Mouse (Mus musculus) liver, adult 2 months (tissue): Measurements from ENCODE around the gene Ssbp4. TPM values are rescaled to one million over a fixed set of nuclear protein-coding genes. Genes with fewer than 3 reads are reported as not detected.

Experiments
- DNase-seq: peaks from one replicate; pipeline ENCODE4 v3.0.0-alpha.2; 2011; ENCODE audit warnings: low read depth, low spot score; ENCODE audit errors: extremely low read depth
- H3K27ac ChIP-seq: fragments of 200-500 bp; replicated peaks from 2 replicates; pipeline ENCODE4 v1.5.1; 2012; ENCODE audit warnings: low read depth, mild to moderate bottlenecking, control low read depth, inconsistent platforms, low read length; ENCODE audit not compliant: insufficient read depth
- H3K27me3 ChIP-seq: fragments of 200-500 bp; 2 replicates; pipeline ENCODE4 v1.6.1; 2012; ENCODE audit warnings: mild to moderate bottlenecking, moderate library complexity, low read length, inconsistent platforms; ENCODE audit not compliant: control insufficient read depth, insufficient read depth
- H3K36me3 ChIP-seq: fragments of 200-500 bp; 2 replicates; pipeline ENCODE4 v1.6.1; 2012; ENCODE audit warnings: low read length, inconsistent platforms; ENCODE audit not compliant: control insufficient read depth, insufficient read depth
- H3K4me1 ChIP-seq: fragments of 200-500 bp; 2 replicates; pipeline ENCODE4 v1.6.1; 2011; ENCODE audit warnings: low read length; ENCODE audit not compliant: control insufficient read depth, insufficient read depth
- H3K4me3 ChIP-seq: fragments of 200-500 bp; 2 replicates; pipeline ENCODE4 v1.5.1; 2011; ENCODE audit warnings: low read depth, mild to moderate bottlenecking, control low read depth, low read length, moderate library complexity; ENCODE audit not compliant: insufficient read depth
- H3K79me2 ChIP-seq: fragments of 200-500 bp; 2 replicates; pipeline ENCODE4 v1.6.1; 2012; ENCODE audit warnings: inconsistent platforms, mild to moderate bottlenecking, low read length, moderate library complexity; ENCODE audit not compliant: control insufficient read depth, insufficient read depth
- H3K9ac ChIP-seq: fragments of 200-500 bp; 2 replicates; pipeline ENCODE4 v1.6.1; 2012; ENCODE audit warnings: low read depth, mild to moderate bottlenecking, control low read depth, inconsistent platforms, low read length
- CTCF ChIP-seq: fragments of 200-500 bp; IDR thresholded peaks from 2 replicates; pipeline ENCODE4 v1.5.1; 2011; ENCODE audit warnings: low read depth, low read length, control low read depth
- POLR2A ChIP-seq: fragments of 200-500 bp; IDR thresholded peaks from 2 replicates; pipeline ENCODE4 v1.6.1; 2011; ENCODE audit warnings: low read length, control low read depth; ENCODE audit not compliant: insufficient read depth; ENCODE audit errors: extremely low read depth
- WGBS: fragments of 180-500 bp; shearing (Covaris S2); methylation state at CpG from one replicate; pipeline ENCODE4 v1.1.7; 2018; 5-methylcytosine and 5-hydroxymethylcytosine counted together
- polyA plus RNA-seq: library from polyadenylated mRNA; depleted of rRNA; stranded (reverse); fragments of >200 nt; gene quantifications from 2 replicates; pipeline ENCODE4 v1.2.3, GENCODE M21; 2012
- total RNA-seq: library from RNA; depleted of rRNA; stranded (reverse); fragments of >200 nt; gene quantifications from 2 replicates; pipeline ENCODE4 v1.2.3, GENCODE M21; 2014

Gene Ssbp4
- total and polyA plus RNA-seq, 2 experiments: 2.3 to 16.4 TPM

DNA sequence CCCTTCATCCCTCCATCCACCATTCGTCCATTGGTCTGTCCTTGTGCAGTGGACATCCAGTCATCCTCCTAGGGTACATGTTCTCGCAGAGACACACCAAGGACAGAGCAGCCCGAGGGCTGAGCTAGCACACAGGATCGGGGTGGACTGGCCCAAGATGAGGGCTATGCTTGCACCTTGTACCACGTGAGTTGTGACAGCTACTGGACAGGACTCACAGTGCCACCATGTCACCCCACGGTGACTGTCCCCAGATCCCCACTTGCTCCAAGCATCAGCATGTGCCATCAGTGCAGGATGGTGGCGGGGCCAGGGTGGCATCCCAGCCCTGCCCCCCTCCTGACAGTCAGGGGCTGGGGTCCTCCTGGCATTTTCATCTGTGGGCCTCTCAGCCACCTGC is 4.1 kb downstream of the Ssbp4 start:
- H3K36me3 ChIP-seq: no peaks in the 10 kb centered on the region
- TF ChIP-seq POLR2A (no peak), CTCF (no peak)
- no peak overlapping the region for H3K9ac ChIP-seq
- peaks cover 2% of the 10 kb centered on the region; the same call in 1 of the 2 replicates for H3K4me1 ChIP-seq
- WGBS: 91% methylated on average over 7 of the region's 7 CpGs
- no peak overlapping the region for H3K27ac ChIP-seq
- peaks cover 2% of the 10 kb centered on the region; the same call in 1 of the 2 replicates for H3K79me2 ChIP-seq
- H3K4me3 ChIP-seq: no peak overlapping the region
- DNase-seq: no peak
- peaks cover 3% of the 10 kb centered on the region; the same call in 1 of the 2 replicates for H3K27me3 ChIP-seq

DNA sequence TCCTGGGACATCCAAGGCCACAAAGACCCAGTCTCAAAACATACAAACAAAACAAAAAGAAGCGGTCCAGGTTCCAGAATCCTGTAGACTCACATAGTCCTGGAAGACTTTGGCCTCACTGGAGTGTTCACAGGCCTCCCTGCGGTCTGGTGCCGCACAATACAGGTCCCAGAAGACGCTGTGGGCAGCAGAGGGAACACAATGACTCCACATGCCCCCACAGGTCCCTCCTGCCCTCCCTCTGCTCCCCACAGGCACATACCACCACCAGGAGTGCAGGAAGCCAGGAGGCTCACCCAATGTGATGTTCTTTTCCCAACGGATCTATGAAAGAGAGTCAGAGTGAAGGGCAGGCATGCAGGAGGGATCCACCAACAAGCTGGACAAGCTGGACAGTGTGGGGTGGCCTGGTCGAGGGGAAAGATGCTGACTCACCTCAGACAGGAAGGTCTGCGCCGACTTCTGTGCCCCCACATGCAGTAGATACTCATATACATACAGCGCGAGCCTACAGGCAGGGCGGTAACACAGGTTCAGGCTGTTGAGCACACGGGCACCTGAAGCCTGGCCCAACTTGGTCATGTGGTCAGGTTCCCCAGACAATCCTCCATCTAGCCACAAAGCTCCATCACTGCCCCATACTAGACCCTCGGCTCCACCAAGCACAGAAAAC is 6.4 kb downstream of the Ssbp4 start:
- H3K27me3 ChIP-seq: no peaks in the 10 kb centered on the region
- no peaks in the 10 kb centered on the region for H3K36me3 ChIP-seq
- no peak for TF ChIP-seq POLR2A
- no peak for TF ChIP-seq CTCF
- no peak overlapping the region for H3K9ac ChIP-seq
- WGBS: 94% methylated on average over 13 of the region's 13 CpGs
- H3K27ac ChIP-seq: no peak overlapping the region
- H3K4me1 ChIP-seq: no peaks in the 10 kb centered on the region
- no peaks in the 10 kb centered on the region for H3K79me2 ChIP-seq
- H3K4me3 ChIP-seq: no peak overlapping the region
- no peak for DNase-seq

DNA sequence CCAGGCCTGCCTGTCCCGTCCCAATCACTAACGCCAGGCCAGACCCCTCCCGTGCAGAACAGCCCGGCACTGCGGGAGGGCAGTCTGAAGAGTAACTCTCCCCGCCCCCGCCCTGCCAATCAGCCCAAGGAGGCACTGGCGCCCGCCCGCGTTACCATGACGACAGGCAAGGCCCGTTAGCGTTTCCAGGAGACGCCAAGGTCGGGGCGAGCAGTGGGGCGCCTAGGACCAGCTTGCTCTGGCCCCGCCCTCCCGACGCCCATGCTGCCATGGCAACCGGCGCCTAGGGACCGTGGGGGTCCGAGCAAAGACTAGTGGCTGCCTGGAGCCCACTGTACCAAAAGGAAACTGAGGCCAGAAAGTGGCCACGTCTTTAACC is 7.4 kb downstream of the Ssbp4 start:
- Histone ChIP-seq H3K79me2 (no peaks in the 10 kb centered on the region), H3K27me3 (no peaks in the 10 kb centered on the region), H3K27ac (no peak overlapping the region), H3K4me1 (no peaks in the 10 kb centered on the region), H3K4me3 (no peak overlapping the region), H3K36me3 (no peaks in the 10 kb centered on the region), H3K9ac (no peak overlapping the region)
- DNase-seq: no peak
- TF ChIP-seq POLR2A (no peak), CTCF (no peak)
- 6% methylated on average over 26 of the region's 26 CpGs for WGBS

GRCm38 (mm10) chr8:70600473-70601270 is 8.0 kb downstream of the Ssbp4 start:
- H3K36me3 ChIP-seq: no peaks in the 10 kb centered on the region
- H3K27me3 ChIP-seq: no peaks in the 10 kb centered on the region
- no peaks in the 10 kb centered on the region for H3K4me1 ChIP-seq
- 48% methylated on average over 10 of the region's 10 CpGs for WGBS
- no peak overlapping the region for H3K9ac ChIP-seq
- no peaks in the 10 kb centered on the region for H3K79me2 ChIP-seq
- H3K4me3 ChIP-seq: no peak overlapping the region
- TF ChIP-seq POLR2A: no peak
- no peak for TF ChIP-seq CTCF
- peak overlapping the region; percentile 22 for H3K27ac ChIP-seq
- no peak for DNase-seq

GRCm38 (mm10) chr8:70599507-70600290 is 9.0 kb downstream of the Ssbp4 start:
- no peak for DNase-seq
- Histone ChIP-seq H3K4me1 (peaks cover 4% of the 10 kb centered on the region; the same call in 1 of the 2 replicates), H3K79me2 (no peaks in the 10 kb centered on the region), H3K4me3 (no peak overlapping the region), H3K9ac (no peak overlapping the region), H3K36me3 (no peaks in the 10 kb centered on the region), H3K27ac (no peak overlapping the region), H3K27me3 (no peaks in the 10 kb centered on the region)
- no peak for TF ChIP-seq CTCF
- no peak for TF ChIP-seq POLR2A
- 85% methylated on average over 12 of the region's 12 CpGs for WGBS
